Mouse (Mus musculus) testis, adult 2 months (tissue): ENCODE results near the gene H2-M10.2.

ENCODE experiments used
- CTCF ChIP-seq: fragments of 200-500 bp; IDR thresholded peaks from 2 replicates; pipeline ENCODE4 v1.5.1; 2012; ENCODE audit warnings: low read depth, mild to moderate bottlenecking, inconsistent platforms, low read length, moderate library complexity; ENCODE audit not compliant: control insufficient read depth, insufficient read depth, insufficient replicate concordance
- POLR2A ChIP-seq: fragments of 200-500 bp; IDR thresholded peaks from 2 replicates; pipeline ENCODE4 v1.6.1; 2012; ENCODE audit warnings: low read depth, mild to moderate bottlenecking, inconsistent platforms, low read length, moderate library complexity; ENCODE audit not compliant: control insufficient read depth

- TF ChIP-seq POLR2A (no peak), CTCF (no peak)
Measured at GRCm38 (mm10) chr17:36326055-36326454, 39.8 kb upstream of the H2-M10.2 start, which contains the start of gene H2-M10.1.
